Mouse (Mus musculus) lung, adult 2 months (tissue): Measurements from ENCODE around the gene Lypd4. TPM values are rescaled to one million over a fixed set of nuclear protein-coding genes. Genes with fewer than 3 reads are reported as not detected.
"Not testable (repeated sequence)": the region's sequence is repeated elsewhere in the genome, so short reads cannot be mapped to it uniquely, and the experiment has no call there.

Experiments used
- DNase-seq: peaks from one replicate; pipeline ENCODE4 v3.0.0; 2022
- H3K4me1 ChIP-seq: fragments of 200-500 bp; 2 replicates; pipeline ENCODE4 v1.6.1; 2011; ENCODE audit warnings: low read length; ENCODE audit not compliant: control insufficient read depth, insufficient read depth
- H3K4me3 ChIP-seq: fragments of 200-500 bp; replicated peaks from 2 replicates; pipeline ENCODE3; 2011; ENCODE audit warnings: low read depth, mild to moderate bottlenecking, control low read depth, low read length; ENCODE audit errors: extremely low read depth
- CTCF ChIP-seq: fragments of 200-500 bp; IDR thresholded peaks from 2 replicates; pipeline ENCODE4 v1.5.1; 2011; ENCODE audit warnings: mild to moderate bottlenecking, low read length, control low read depth; ENCODE audit not compliant: insufficient read depth
- POLR2A ChIP-seq: fragments of 200-500 bp; IDR thresholded peaks from 2 replicates; pipeline ENCODE4 v1.6.1; 2011; ENCODE audit warnings: low read depth, mild to moderate bottlenecking, control low read depth, low read length, borderline replicate concordance; ENCODE audit errors: extremely low read depth
- WGBS: fragments of 180-500 bp; shearing (Covaris S2); methylation state at CpG from one replicate; pipeline ENCODE4 v1.1.7; 2018; 5-methylcytosine and 5-hydroxymethylcytosine counted together
- polyA plus RNA-seq: library from polyadenylated mRNA; depleted of rRNA; stranded (reverse); fragments of >200 nt; gene quantifications from 2 replicates; pipeline ENCODE4 v1.2.3, GENCODE M21; 2012

Gene Lypd4
- polyA plus RNA-seq, 1 experiment = not detected

- peak overlapping the region; percentile 69 for H3K4me3 ChIP-seq
- TF ChIP-seq CTCF (no peak), POLR2A (no peak)
- no peak for DNase-seq
- 24% methylated on average over 2 of the region's 2 CpGs for WGBS
- peaks cover 22% of the 10 kb centered on the region for H3K4me1 ChIP-seq
Measured at GRCm38 (mm10) chr7:24902264-24902629, 32.5 kb upstream of the Lypd4 start.

GRCm38 (mm10) chr7:24901842-24902241, 32.1 kb upstream of the Lypd4 start:
- DNase-seq = no peak
- 15% methylated on average over 1 of the region's 1 CpGs for WGBS
- Histone ChIP-seq H3K4me1 (peaks cover 18% of the 10 kb centered on the region), H3K4me3 (no peak overlapping the region)
- TF ChIP-seq POLR2A (no peak), CTCF (no peak)

DNA sequence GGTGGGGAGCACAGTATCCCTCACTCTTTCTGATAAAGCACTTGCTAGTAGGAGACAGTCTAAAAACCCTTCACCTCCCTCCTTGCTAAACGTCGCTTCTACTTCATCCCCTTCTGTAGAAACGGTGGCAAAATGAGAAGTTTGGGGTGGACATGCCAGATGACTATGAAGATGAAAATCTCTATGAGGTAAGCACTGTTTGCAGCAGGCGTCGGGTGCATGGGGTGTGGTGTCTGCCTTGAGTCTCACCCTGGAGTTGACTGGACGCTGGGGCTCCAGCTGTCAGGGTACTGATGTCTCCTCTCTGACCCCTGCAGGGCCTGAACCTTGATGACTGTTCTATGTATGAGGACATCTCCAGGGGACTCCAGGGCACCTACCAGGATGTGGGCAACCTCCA, 31.4 kb upstream of the Lypd4 start:
- DNase-seq = no peak
- H3K4me1 ChIP-seq = peaks cover 11% of the 10 kb centered on the region
- no peak overlapping the region for H3K4me3 ChIP-seq
- TF ChIP-seq CTCF (no peak), POLR2A (no peak)
- WGBS = 61% methylated on average over 6 of the region's 6 CpGs

DNA sequence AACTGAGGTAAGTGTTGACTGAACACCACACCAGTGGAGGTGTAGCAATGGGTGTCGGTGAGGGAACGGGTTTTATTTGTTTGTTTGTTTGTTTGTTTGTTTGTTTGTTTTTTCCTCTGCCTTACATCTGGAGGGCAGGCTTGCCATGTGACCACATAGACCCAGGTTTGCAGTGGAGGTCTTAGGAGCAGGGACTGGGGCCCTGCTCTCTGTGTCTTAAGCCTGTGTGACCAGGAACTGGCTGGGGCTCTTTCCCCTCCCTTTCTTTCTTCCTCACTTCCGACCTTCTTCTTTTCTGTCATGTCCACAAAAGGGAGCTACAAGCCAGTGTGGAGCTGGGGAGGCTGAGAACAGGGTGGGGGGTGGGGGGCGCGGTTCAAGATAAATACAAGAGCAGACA, 28.2 kb upstream of the Lypd4 start:
- TF ChIP-seq CTCF (no peak), POLR2A (no peak)
- Histone ChIP-seq H3K4me3 (no peak overlapping the region), H3K4me1 (peaks cover 5% of the 10 kb centered on the region; the same call in 1 of the 2 replicates)
- no peak for DNase-seq
- 64% methylated on average over 5 of the region's 5 CpGs for WGBS

- 0 out of 2 replicates have a peak, but pooled peaks have one; percentile 9 for TF ChIP-seq POLR2A
- no peak for TF ChIP-seq CTCF
- 57% methylated on average over 12 of the region's 12 CpGs for WGBS
- Histone ChIP-seq H3K4me3 (no peak within 1 kb of the TSS), H3K4me1 (peaks cover 2% of the 10 kb centered on the region; the same call in 1 of the 2 replicates)
- no peak for DNase-seq
Measured at GRCm38 (mm10) chr7:24897224-24897623, 27.5 kb upstream of the Lypd4 start, which contains the start of gene Cd79a. TSS of gene Cd79a (plus strand) at chr7:24897381.

GRCm38 (mm10) chr7:24896269-24896668, 26.5 kb upstream of the Lypd4 start:
- no peak overlapping the region for H3K4me3 ChIP-seq

DNA sequence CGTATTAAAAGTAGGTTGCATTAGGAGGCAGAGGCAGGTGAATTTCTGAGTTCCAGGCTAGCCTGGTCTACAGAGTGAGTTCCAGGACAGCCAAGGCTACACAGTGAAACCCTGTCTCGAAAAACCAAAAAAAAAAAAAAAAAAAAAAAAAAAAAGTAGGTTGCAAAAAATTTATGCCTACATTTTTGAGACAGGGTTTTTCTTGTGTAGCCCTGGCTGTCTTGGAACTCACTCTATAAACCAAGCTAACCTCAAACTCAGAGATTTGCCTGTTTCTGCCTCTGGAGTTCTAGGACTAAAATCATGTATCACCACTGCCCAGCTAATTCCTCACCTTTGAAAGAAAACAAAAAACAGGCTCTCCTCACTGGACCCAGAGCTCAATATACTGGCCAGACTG, 26.0 kb upstream of the Lypd4 start:
- H3K4me3 ChIP-seq, H3K4me1 ChIP-seq, DNase-seq: not testable (repeated sequence)
- 86% methylated on average over 2 of the region's 2 CpGs for WGBS

More at GRCm38 (mm10) chr7:24896269-24896668, 26.5 kb upstream of the Lypd4 start:
- DNase-seq = no peak
- peaks cover under 1% of the 10 kb centered on the region; the same call in 1 of the 2 replicates for H3K4me1 ChIP-seq
- TF ChIP-seq CTCF (no peak), POLR2A (no peak)
- 86% methylated on average over 8 of the region's 8 CpGs for WGBS

- no peak for TF ChIP-seq CTCF
- TF ChIP-seq POLR2A = no peak
- WGBS = 41% methylated on average over 2 of the region's 2 CpGs
- Histone ChIP-seq H3K4me1 (peaks cover 4% of the 10 kb centered on the region; the same call in 1 of the 2 replicates), H3K4me3 (no peak overlapping the region)
- DNase-seq = no peak
Measured at GRCm38 (mm10) chr7:24892125-24892583, 22.4 kb upstream of the Lypd4 start.

DNA sequence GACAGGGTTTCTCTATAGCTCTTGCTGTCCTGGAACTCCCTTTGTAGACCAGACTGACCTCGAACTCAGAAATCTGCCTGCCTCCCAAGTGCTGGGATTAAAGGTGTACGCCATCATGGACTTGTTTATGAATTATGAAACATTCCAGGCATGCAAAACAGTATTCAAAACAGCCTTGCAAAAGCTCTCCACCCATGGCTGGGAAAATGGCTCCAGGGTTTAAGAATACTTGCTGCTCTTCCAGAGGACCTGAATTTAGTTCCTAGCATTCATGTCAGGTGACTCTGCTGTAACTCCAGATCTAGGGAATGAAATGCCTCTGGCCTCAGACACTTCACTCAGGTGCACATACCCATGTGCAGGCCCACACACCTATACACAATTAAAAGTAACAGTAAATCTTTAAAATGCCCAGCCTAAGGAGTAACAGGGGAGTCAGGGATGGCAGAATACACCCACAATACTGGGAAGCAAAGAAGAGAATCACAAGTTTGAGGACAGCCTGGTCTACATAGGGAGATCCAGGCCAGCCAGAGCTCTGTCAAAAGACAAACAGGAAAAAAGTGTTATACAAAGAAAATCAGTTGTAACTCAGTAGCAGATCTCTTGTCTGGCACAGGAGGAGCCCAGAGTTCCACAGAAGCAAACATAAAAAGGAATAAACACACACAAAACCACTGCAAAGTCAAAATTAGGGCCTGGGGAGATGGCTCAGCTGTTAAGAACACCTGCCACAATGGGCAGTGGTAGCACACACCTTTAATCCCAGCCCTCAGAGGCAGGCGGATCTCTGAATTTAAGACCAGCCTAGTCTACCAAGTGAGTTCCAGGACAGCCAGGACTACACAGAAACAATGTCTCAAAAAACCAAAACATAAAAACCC, 21.7 kb upstream of the Lypd4 start:
- TF ChIP-seq CTCF = no peak
- no peak for TF ChIP-seq POLR2A
- no peak for DNase-seq
- Histone ChIP-seq H3K4me1 (peaks cover 4% of the 10 kb centered on the region; the same call in 1 of the 2 replicates), H3K4me3 (no peak overlapping the region)
- 69% methylated on average over 3 of the region's 3 CpGs for WGBS
